Mouse (Mus musculus): Measurements from ENCODE around the gene Hsd11b2. TPM values are rescaled to one million over a fixed set of nuclear protein-coding genes. Genes with fewer than 3 reads are reported as not detected.

Hsd11b2 gene
- polyA plus RNA-seq, 1 experiment, result 2.1 TPM

DNA sequence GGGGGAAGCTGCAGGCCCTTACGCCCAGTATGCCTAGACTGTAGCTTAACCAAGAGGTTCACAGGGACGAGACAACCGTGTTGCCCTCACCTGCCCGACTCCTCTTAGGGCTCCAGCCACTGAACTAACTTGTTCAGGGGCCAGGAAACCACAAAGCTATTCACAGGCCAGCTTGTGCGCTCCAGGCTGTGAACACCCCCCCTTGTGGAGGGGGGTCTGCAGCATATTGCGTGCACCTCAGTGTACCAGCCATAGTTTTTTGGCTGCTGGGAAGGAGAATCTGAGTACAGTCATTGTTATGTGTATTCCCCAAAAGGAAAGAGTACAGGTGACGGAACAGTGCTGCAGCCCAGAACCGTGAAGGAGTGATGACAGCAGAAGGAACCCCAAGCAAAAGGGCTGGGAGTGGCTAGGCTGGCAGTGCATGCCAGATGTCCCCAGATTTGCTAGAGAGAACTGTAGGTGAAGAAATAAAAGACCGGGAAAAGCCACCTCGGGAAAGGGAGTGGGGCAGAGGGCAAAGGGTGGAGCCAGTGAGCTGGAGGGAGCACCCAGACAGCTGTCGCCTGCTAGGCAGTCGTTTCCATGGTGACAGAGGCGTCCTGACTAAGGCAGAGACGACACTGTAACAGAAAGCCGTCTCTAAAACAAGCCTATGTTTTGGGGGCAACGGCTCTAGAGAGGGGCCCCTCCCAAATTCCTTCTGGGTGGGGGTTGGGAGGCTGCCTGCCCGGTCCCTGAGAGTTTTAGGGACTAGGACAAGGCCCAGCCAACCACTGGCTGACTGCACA is 44.5 kb upstream of the Hsd11b2 start:
- peaks cover 31% of the 10 kb centered on the region for H3K4me1 ChIP-seq (ENCODE audit: control insufficient read depth, insufficient read depth, low read length)
- peak; percentile 61 for DNase-seq
- H3K4me3 ChIP-seq (replicated peaks; ENCODE audit: extremely low read depth, low read depth, low read length), result no peak overlapping the region
- WGBS, result 29% methylated on average over 17 of the region's 17 CpGs
- TF ChIP-seq CTCF (IDR thresholded peaks at IDR 0.05; ENCODE audit: insufficient read depth, low read length), result no peak
- no peak for TF ChIP-seq POLR2A (IDR thresholded peaks at IDR 0.05; ENCODE audit: borderline replicate concordance, extremely low read depth, low read depth, low read length)

DNA sequence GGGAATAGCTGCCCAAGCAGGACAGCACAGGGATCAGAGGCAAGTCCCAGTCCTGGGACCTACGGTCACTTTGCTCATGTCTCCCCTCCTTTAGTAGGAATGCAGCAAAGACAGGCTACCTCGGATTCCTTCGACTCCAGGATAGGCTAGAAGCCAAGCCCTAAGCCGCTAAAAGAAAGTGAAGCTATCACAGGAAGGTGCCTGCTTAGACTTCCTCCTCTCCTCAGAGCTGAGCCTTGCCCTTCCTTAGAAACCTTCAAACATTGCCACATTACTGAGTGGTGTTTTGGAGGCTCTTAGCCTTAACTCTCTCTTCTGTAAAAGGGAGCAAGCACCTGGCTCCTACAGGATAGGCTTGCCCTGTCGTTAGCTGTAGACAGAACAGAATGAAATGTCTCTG is 43.9 kb upstream of the Hsd11b2 start:
- DNase-seq, result no peak
- peaks cover 26% of the 10 kb centered on the region for H3K4me1 ChIP-seq (ENCODE audit: control insufficient read depth, insufficient read depth, low read length)
- no peak for TF ChIP-seq CTCF (IDR thresholded peaks at IDR 0.05; ENCODE audit: insufficient read depth, low read length)
- no peak for TF ChIP-seq POLR2A (IDR thresholded peaks at IDR 0.05; ENCODE audit: borderline replicate concordance, extremely low read depth, low read depth, low read length)
- no peak overlapping the region for H3K4me3 ChIP-seq (replicated peaks; ENCODE audit: extremely low read depth, low read depth, low read length)
- 12% methylated on average over 5 of the region's 5 CpGs for WGBS

DNA sequence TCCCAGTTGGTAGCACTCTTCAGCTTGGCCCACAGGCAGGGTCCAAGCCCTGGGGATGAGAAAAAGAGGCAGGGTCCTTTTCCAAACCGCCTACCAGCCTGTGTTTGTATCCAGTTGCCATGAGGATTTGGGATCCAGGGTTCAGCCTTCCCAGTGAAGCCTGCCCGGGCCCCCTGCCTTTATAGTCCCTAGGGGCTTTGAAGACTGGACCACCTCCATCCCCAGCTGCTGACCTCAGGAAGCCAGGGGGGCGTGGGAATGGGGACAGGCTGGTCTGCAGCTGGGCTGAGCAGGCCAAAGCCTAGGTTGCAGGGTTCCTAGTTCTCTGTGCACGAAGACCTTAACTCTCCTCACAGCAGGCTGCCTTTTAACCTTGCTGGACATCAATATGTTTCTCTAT is 43.3 kb upstream of the Hsd11b2 start:
- peaks cover 21% of the 10 kb centered on the region for H3K4me1 ChIP-seq (ENCODE audit: control insufficient read depth, insufficient read depth, low read length)
- TF ChIP-seq CTCF (IDR thresholded peaks at IDR 0.05; ENCODE audit: insufficient read depth, low read length), result no peak
- no peak for TF ChIP-seq POLR2A (IDR thresholded peaks at IDR 0.05; ENCODE audit: borderline replicate concordance, extremely low read depth, low read depth, low read length)
- H3K4me3 ChIP-seq (replicated peaks; ENCODE audit: extremely low read depth, low read depth, low read length), result no peak overlapping the region
- no peak for DNase-seq
- 76% methylated on average over 4 of the region's 4 CpGs for WGBS

DNA sequence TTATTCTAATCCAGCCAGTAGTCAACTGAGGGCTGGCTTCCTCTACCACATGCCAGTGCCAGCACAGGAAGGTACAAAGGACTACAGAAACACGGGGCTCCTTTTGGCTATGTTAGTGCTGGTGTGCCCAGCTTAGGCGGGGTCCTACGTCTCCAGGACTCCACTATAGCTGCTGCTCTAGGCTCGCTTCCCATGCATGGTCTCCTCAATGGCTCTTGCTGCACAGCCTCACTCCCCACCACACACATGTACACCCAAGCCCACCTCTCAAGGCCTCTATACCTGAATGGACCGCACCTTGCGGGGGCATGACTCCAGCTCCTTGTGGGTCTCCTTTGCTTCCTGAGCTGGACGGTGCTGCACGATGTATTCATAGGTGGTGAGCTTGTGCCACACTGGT is 42.8 kb upstream of the Hsd11b2 start:
- DNase-seq, result no peak
- 90% methylated on average over 8 of the region's 8 CpGs for WGBS
- Histone ChIP-seq H3K4me3 (replicated peaks; ENCODE audit: extremely low read depth, low read depth, low read length) (no peak overlapping the region), H3K4me1 (ENCODE audit: control insufficient read depth, insufficient read depth, low read length) (peaks cover 19% of the 10 kb centered on the region)
- no peak for TF ChIP-seq CTCF (IDR thresholded peaks at IDR 0.05; ENCODE audit: insufficient read depth, low read length)
- no peak for TF ChIP-seq POLR2A (IDR thresholded peaks at IDR 0.05; ENCODE audit: borderline replicate concordance, extremely low read depth, low read depth, low read length)

DNA sequence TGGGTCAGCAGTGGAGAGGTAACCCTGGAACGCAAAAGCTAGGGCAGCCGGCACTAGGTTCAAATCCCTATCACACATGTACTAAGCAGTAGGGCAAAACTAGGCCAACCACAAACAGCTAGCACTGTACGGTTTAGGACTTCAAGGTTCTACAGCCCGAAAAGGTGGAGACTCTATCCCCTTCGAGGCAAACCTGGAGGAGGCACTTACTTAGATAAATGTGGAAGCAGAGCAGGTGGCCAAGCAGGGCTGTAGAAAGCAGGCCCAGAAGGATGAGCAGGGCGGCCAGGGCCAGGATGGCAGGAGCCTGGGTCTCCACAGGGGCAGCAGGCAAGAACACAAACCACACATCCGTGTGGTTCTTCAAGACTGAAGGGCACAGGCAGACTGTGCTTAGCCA is 42.4 kb upstream of the Hsd11b2 start:
- no peak for DNase-seq
- no peak for TF ChIP-seq CTCF (IDR thresholded peaks at IDR 0.05; ENCODE audit: insufficient read depth, low read length)
- no peak for TF ChIP-seq POLR2A (IDR thresholded peaks at IDR 0.05; ENCODE audit: borderline replicate concordance, extremely low read depth, low read depth, low read length)
- Histone ChIP-seq H3K4me3 (replicated peaks; ENCODE audit: extremely low read depth, low read depth, low read length) (no peak overlapping the region), H3K4me1 (ENCODE audit: control insufficient read depth, insufficient read depth, low read length) (peaks cover 17% of the 10 kb centered on the region)
- WGBS, result 90% methylated on average over 7 of the region's 7 CpGs

DNA sequence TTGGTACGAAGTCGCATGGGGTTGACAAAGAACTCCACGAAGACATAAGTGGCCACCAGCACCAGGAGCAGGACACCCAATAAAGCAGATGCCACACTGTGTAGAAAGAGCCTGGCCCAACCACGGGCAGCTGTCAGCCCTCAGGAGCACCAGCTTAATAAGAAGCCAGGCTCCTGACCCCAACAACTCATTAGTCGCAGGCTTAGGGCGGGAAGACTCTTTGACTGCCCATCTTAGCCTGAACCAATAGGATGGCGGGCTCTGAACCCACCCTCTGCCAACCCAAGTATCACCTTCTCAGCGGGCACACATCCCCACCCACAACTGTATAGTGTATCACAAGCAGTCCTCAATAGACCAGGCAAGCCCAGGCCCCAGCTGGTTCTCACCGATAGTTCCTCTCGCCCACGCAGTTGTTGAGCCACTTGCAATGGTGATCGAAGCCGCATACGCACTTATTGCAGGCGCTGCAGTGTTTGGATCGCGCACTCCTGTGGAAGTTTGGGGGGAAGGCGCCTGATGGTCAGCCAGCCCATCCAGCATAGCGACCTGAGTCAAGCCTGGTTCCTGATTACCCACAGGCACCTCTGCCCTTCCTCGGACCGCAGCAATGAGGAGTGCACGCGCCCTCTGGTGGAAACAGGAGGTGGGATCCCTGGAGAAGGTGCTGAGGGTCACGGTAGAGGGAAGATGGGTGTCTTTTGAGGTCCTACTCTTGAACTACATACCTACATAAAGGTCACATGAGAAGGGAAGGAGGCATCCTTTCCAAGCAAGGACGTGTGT is 41.7 kb upstream of the Hsd11b2 start:
- 48% methylated on average over 25 of the region's 25 CpGs for WGBS
- no peak for TF ChIP-seq POLR2A (IDR thresholded peaks at IDR 0.05; ENCODE audit: borderline replicate concordance, extremely low read depth, low read depth, low read length)
- peak; percentile 82 for TF ChIP-seq CTCF (IDR thresholded peaks at IDR 0.05; ENCODE audit: insufficient read depth, low read length)
- H3K4me3 ChIP-seq (replicated peaks; ENCODE audit: extremely low read depth, low read depth, low read length), result no peak overlapping the region
- peaks cover 14% of the 10 kb centered on the region for H3K4me1 ChIP-seq (ENCODE audit: control insufficient read depth, insufficient read depth, low read length)
- DNase-seq, result peak; percentile 72

DNA sequence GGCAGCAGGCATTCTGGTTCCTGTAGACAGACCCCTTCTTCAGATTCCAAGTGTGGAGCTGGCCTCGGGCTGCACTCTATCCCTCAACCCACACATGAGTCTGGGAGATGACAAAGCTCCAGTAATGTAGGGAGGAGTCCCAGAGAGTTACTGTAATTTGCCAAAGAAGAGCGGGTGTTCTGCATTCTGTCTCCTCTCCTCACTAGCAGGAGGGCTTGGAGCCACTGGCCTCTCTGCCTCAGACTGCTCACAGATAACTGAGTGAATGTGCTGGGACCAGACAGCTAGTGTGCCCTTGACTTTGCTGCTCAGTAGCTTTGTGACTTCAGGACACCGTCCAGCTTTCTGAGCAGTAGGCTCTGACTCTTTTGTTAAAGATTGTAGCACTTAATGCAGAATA is 40.8 kb upstream of the Hsd11b2 start:
- WGBS, result 69% methylated on average over 3 of the region's 3 CpGs
- TF ChIP-seq CTCF (IDR thresholded peaks at IDR 0.05; ENCODE audit: insufficient read depth, low read length) (no peak), POLR2A (IDR thresholded peaks at IDR 0.05; ENCODE audit: borderline replicate concordance, extremely low read depth, low read depth, low read length) (no peak)
- no peak for DNase-seq

DNA sequence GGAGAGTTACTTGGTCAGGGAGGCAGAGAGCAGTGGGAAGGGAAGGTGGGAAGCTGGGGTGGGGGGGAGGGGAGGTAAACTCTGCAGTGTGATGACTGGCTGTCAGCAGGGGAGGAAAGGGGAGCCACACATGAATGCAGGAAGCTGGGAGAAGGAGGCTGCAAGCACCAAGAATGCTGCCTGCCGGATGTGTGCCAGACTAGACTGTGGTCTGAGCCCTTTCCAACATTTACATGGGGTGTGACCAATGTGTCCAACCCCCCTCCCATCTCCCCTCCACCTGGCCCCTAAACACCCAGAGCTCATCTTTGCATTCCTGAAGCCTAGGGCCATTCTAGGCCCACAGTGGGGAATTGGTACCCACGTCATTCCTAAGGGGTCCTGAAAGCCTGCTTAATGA is 37.5 kb upstream of the Hsd11b2 start:
- Histone ChIP-seq H3K4me1 (ENCODE audit: control insufficient read depth, insufficient read depth, low read length) (no peaks in the 10 kb centered on the region; the same call in 1 of the 2 replicates), H3K4me3 (replicated peaks; ENCODE audit: extremely low read depth, low read depth, low read length) (no peak overlapping the region)
- 47% methylated on average over 2 of the region's 2 CpGs for WGBS
- TF ChIP-seq POLR2A (IDR thresholded peaks at IDR 0.05; ENCODE audit: borderline replicate concordance, extremely low read depth, low read depth, low read length), result no peak
- no peak for TF ChIP-seq CTCF (IDR thresholded peaks at IDR 0.05; ENCODE audit: insufficient read depth, low read length)
- no peak for DNase-seq

More for the DNA sequence above, 40.8 kb upstream of the Hsd11b2 start:
- peaks cover 14% of the 10 kb centered on the region for H3K4me1 ChIP-seq (ENCODE audit: control insufficient read depth, insufficient read depth, low read length)
- no peak overlapping the region for H3K4me3 ChIP-seq (replicated peaks; ENCODE audit: extremely low read depth, low read depth, low read length)

DNA sequence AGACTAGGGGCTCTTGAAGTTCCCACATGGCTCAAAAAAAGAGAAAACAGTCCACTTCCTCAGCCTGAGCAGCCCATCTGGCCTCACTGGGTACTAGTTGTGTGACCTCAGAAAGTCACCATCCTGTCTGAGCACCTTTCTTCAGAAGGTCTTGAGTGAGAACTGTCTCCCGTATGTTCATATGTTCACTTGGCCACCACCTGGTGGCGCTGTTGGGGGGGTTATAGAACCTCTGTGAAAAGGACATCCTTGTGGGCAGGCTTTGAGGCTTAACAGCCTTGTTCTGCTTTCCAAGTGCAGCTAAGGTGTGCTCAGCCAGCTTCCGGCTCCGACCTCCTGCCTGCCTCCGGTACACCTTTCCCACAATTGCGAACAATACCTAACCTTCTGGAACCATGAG is 37.1 kb upstream of the Hsd11b2 start:
- no peak overlapping the region for H3K4me3 ChIP-seq (replicated peaks; ENCODE audit: extremely low read depth, low read depth, low read length)
- TF ChIP-seq CTCF (IDR thresholded peaks at IDR 0.05; ENCODE audit: insufficient read depth, low read length) (peak; percentile 60), POLR2A (IDR thresholded peaks at IDR 0.05; ENCODE audit: borderline replicate concordance, extremely low read depth, low read depth, low read length) (no peak)
- no peak for DNase-seq
- 64% methylated on average over 6 of the region's 6 CpGs for WGBS
- no peaks in the 10 kb centered on the region; the same call in 1 of the 2 replicates for H3K4me1 ChIP-seq (ENCODE audit: control insufficient read depth, insufficient read depth, low read length)
